Mouse (Mus musculus): ENCODE data around the gene Ccdc157. TPM values are rescaled to one million over a fixed set of nuclear protein-coding genes. Genes with fewer than 3 reads are reported as not detected.

Ccdc157 gene
- polyA plus RNA-seq, 1 experiment, result 9.4 TPM

GRCm38 (mm10) chr11:4184251-4184952 is 24.3 kb upstream of the Ccdc157 start:
- TF ChIP-seq CTCF (IDR thresholded peaks at IDR 0.05; ENCODE audit: borderline replicate concordance, insufficient read depth, low read length) (no peak), POLR2A (IDR thresholded peaks at IDR 0.05; ENCODE audit: low read depth, low read length) (no peak)
- Histone ChIP-seq H3K27ac (ENCODE audit: insufficient read depth, low read length) (peak overlapping the region; percentile 89), H3K4me3 (ENCODE audit: insufficient read depth, low read length) (no peak overlapping the region), H3K4me1 (ENCODE audit: control insufficient read depth, insufficient read depth, low read length) (peaks cover 19% of the 10 kb centered on the region)

GRCm38 (mm10) chr11:4183511-4183910 is 23.4 kb upstream of the Ccdc157 start:
- Histone ChIP-seq H3K4me1 (ENCODE audit: control insufficient read depth, insufficient read depth, low read length) (peaks cover 13% of the 10 kb centered on the region), H3K4me3 (ENCODE audit: insufficient read depth, low read length) (no peak overlapping the region), H3K27ac (ENCODE audit: insufficient read depth, low read length) (peak overlapping the region; percentile 89)
- TF ChIP-seq POLR2A (IDR thresholded peaks at IDR 0.05; ENCODE audit: low read depth, low read length) (no peak), CTCF (IDR thresholded peaks at IDR 0.05; ENCODE audit: borderline replicate concordance, insufficient read depth, low read length) (no peak)

GRCm38 (mm10) chr11:4182061-4182460 is 22.0 kb upstream of the Ccdc157 start:
- TF ChIP-seq CTCF (IDR thresholded peaks at IDR 0.05; ENCODE audit: borderline replicate concordance, insufficient read depth, low read length) (no peak), POLR2A (IDR thresholded peaks at IDR 0.05; ENCODE audit: low read depth, low read length) (no peak)
- Histone ChIP-seq H3K27ac (ENCODE audit: insufficient read depth, low read length) (peak overlapping the region; percentile 51), H3K4me3 (ENCODE audit: insufficient read depth, low read length) (no peak overlapping the region), H3K4me1 (ENCODE audit: control insufficient read depth, insufficient read depth, low read length) (peaks cover 10% of the 10 kb centered on the region)

GRCm38 (mm10) chr11:4177716-4178115 is 17.6 kb upstream of the Ccdc157 start:
- Histone ChIP-seq H3K4me3 (ENCODE audit: insufficient read depth, low read length) (no peak overlapping the region), H3K4me1 (ENCODE audit: control insufficient read depth, insufficient read depth, low read length) (no peaks in the 10 kb centered on the region; the same call in 1 of the 2 replicates), H3K27ac (ENCODE audit: insufficient read depth, low read length) (no peak overlapping the region)
- TF ChIP-seq POLR2A (IDR thresholded peaks at IDR 0.05; ENCODE audit: low read depth, low read length) (no peak), CTCF (IDR thresholded peaks at IDR 0.05; ENCODE audit: borderline replicate concordance, insufficient read depth, low read length) (no peak)

- H3K27ac ChIP-seq (ENCODE audit: insufficient read depth, low read length), result no peak overlapping the region
- TF ChIP-seq POLR2A (IDR thresholded peaks at IDR 0.05; ENCODE audit: low read depth, low read length) (no peak), CTCF (IDR thresholded peaks at IDR 0.05; ENCODE audit: borderline replicate concordance, insufficient read depth, low read length) (no peak)
- no peak overlapping the region for H3K4me3 ChIP-seq (ENCODE audit: insufficient read depth, low read length)
- H3K4me1 ChIP-seq (ENCODE audit: control insufficient read depth, insufficient read depth, low read length), result no peaks in the 10 kb centered on the region
Observed at GRCm38 (mm10) chr11:4174586-4174985, 14.5 kb upstream of the Ccdc157 start.

GRCm38 (mm10) chr11:4166467-4167090 is 6.5 kb upstream of the Ccdc157 start:
- Histone ChIP-seq H3K4me3 (ENCODE audit: insufficient read depth, low read length) (no peak overlapping the region), H3K27ac (ENCODE audit: insufficient read depth, low read length) (no peak overlapping the region), H3K4me1 (ENCODE audit: control insufficient read depth, insufficient read depth, low read length) (peaks cover 5% of the 10 kb centered on the region; the same call in 1 of the 2 replicates)
- TF ChIP-seq CTCF (IDR thresholded peaks at IDR 0.05; ENCODE audit: borderline replicate concordance, insufficient read depth, low read length) (no peak), POLR2A (IDR thresholded peaks at IDR 0.05; ENCODE audit: low read depth, low read length) (no peak)

GRCm38 (mm10) chr11:4164701-4165100 is 4.6 kb upstream of the Ccdc157 start:
- peak overlapping the region; percentile 28; the same call in 1 of the 2 replicates for H3K27ac ChIP-seq (ENCODE audit: insufficient read depth, low read length)
- H3K4me3 ChIP-seq (ENCODE audit: insufficient read depth, low read length), result no peak overlapping the region
- no peak for TF ChIP-seq CTCF (IDR thresholded peaks at IDR 0.05; ENCODE audit: borderline replicate concordance, insufficient read depth, low read length)
- TF ChIP-seq POLR2A (IDR thresholded peaks at IDR 0.05; ENCODE audit: low read depth, low read length), result no peak
- peaks cover 5% of the 10 kb centered on the region; the same call in 1 of the 2 replicates for H3K4me1 ChIP-seq (ENCODE audit: control insufficient read depth, insufficient read depth, low read length)

- Histone ChIP-seq H3K4me1 (ENCODE audit: control insufficient read depth, insufficient read depth, low read length) (peaks cover 8% of the 10 kb centered on the region), H3K27ac (ENCODE audit: insufficient read depth, low read length) (peak overlapping the region; percentile 80), H3K4me3 (ENCODE audit: insufficient read depth, low read length) (peak overlapping the region; percentile 91)
- no peak for TF ChIP-seq POLR2A (IDR thresholded peaks at IDR 0.05; ENCODE audit: low read depth, low read length)
- TF ChIP-seq CTCF (IDR thresholded peaks at IDR 0.05; ENCODE audit: borderline replicate concordance, insufficient read depth, low read length), result no peak
Observed at GRCm38 (mm10) chr11:4160758-4161480, 826 bp upstream of the Ccdc157 start.

- no peak for TF ChIP-seq CTCF (IDR thresholded peaks at IDR 0.05; ENCODE audit: borderline replicate concordance, insufficient read depth, low read length)
- TF ChIP-seq POLR2A (IDR thresholded peaks at IDR 0.05; ENCODE audit: low read depth, low read length), result no peak
- Histone ChIP-seq H3K4me3 (ENCODE audit: insufficient read depth, low read length) (no peak overlapping the region), H3K27ac (ENCODE audit: insufficient read depth, low read length) (no peak overlapping the region), H3K4me1 (ENCODE audit: control insufficient read depth, insufficient read depth, low read length) (peaks cover 3% of the 10 kb centered on the region)
Observed at GRCm38 (mm10) chr11:4158676-4159075, 1.4 kb downstream of the Ccdc157 start.
